Mouse (Mus musculus) gastrocnemius, postnatal 10 days (tissue): ENCODE data around the gene Amer2. TPM values are rescaled to one million over a fixed set of nuclear protein-coding genes. Genes with fewer than 3 reads are reported as not detected.

ENCODE experiments used
- DNase-seq: peaks from one replicate; pipeline ENCODE4 v3.0.0; 2021; ENCODE audit warnings: mixed read lengths
- total RNA-seq, 2 experiments: library from RNA; stranded (reverse); gene quantifications; 2 replicates each; pipeline ENCODE4 v1.2.3; 2021

Amer2 gene
- total RNA-seq, 2 experiments from 2014 or later = 0.21 to 0.25 TPM

- DNase-seq = no peak
Measured at GRCm38 (mm10) chr14:60386591-60387501, 13.8 kb downstream of the Amer2 start.

GRCm38 (mm10) chr14:60388332-60388731 is 15.3 kb downstream of the Amer2 start:
- no peak for DNase-seq

GRCm38 (mm10) chr14:60392202-60392601 is 19.1 kb downstream of the Amer2 start:
- DNase-seq = no peak

GRCm38 (mm10) chr14:60397321-60397720 is 24.3 kb downstream of the Amer2 start:
- DNase-seq = no peak

GRCm38 (mm10) chr14:60398861-60399260 is 25.8 kb downstream of the Amer2 start:
- DNase-seq = no peak

- DNase-seq = no peak
Measured at GRCm38 (mm10) chr14:60403228-60403627, 30.2 kb downstream of the Amer2 start.

GRCm38 (mm10) chr14:60405829-60406228 is 32.8 kb downstream of the Amer2 start:
- DNase-seq = no peak

- DNase-seq = no peak
Measured at GRCm38 (mm10) chr14:60406543-60406942, 33.5 kb downstream of the Amer2 start.

- DNase-seq = no peak
Measured at GRCm38 (mm10) chr14:60407319-60407718, 34.3 kb downstream of the Amer2 start.

GRCm38 (mm10) chr14:60409702-60410491 is 36.8 kb downstream of the Amer2 start:
- no peak for DNase-seq

- DNase-seq = no peak
Measured at GRCm38 (mm10) chr14:60411229-60411628, 38.2 kb downstream of the Amer2 start.

- DNase-seq = no peak
Measured at GRCm38 (mm10) chr14:60414691-60415090, 41.6 kb downstream of the Amer2 start.

GRCm38 (mm10) chr14:60417924-60418323 is 44.9 kb downstream of the Amer2 start:
- DNase-seq = no peak

GRCm38 (mm10) chr14:60422920-60423319 is 49.9 kb downstream of the Amer2 start:
- DNase-seq = no peak

GRCm38 (mm10) chr14:60424174-60424573 is 51.1 kb downstream of the Amer2 start:
- DNase-seq = no peak

- DNase-seq = no peak
Measured at GRCm38 (mm10) chr14:60425553-60425952, 52.5 kb downstream of the Amer2 start.

- DNase-seq = no peak
Measured at GRCm38 (mm10) chr14:60427896-60428295, 54.8 kb downstream of the Amer2 start.

- no peak for DNase-seq
Measured at GRCm38 (mm10) chr14:60429513-60429912, 56.5 kb downstream of the Amer2 start.

GRCm38 (mm10) chr14:60431515-60431914 is 58.5 kb downstream of the Amer2 start:
- no peak for DNase-seq

- DNase-seq = no peak
Measured at GRCm38 (mm10) chr14:60432136-60432535, 59.1 kb downstream of the Amer2 start.

GRCm38 (mm10) chr14:60435515-60435914 is 62.5 kb downstream of the Amer2 start:
- DNase-seq = no peak

- no peak for DNase-seq
Measured at GRCm38 (mm10) chr14:60436364-60436763, 63.3 kb downstream of the Amer2 start.
